Mouse (Mus musculus): ENCODE measurements around the gene Aldh1l2.
"Not testable (repeated sequence)": the region's sequence is repeated elsewhere in the genome, so short reads cannot be mapped to it uniquely, and the experiment has no call there.

Aldh1l2 gene

DNA sequence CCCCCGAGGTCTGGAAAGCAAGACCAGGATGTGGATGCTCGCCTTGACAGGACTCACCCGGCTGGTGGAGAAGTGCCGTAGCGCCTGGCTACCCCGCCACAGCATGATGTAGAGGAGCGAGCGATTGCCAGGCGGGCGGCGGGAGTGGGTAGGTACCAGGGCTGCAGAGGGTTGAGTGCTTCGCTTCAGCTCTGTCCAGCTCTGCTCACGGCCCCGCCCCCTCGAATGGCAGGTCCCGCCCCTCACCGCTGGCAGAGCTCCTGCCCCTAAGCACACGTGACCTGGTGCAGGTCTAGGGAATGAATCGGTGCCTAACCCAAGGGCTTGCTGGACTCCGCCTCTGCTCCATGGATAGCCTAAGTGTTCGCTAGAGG is at the start of gene Aldh1l2:
TSS of gene Aldh1l2 (minus strand) at position 231 of the 374 bp plus-strand sequence.
- DNase-seq (ENCODE audit: extremely low read depth, insufficient read length, low spot score): peak; percentile 94

DNA sequence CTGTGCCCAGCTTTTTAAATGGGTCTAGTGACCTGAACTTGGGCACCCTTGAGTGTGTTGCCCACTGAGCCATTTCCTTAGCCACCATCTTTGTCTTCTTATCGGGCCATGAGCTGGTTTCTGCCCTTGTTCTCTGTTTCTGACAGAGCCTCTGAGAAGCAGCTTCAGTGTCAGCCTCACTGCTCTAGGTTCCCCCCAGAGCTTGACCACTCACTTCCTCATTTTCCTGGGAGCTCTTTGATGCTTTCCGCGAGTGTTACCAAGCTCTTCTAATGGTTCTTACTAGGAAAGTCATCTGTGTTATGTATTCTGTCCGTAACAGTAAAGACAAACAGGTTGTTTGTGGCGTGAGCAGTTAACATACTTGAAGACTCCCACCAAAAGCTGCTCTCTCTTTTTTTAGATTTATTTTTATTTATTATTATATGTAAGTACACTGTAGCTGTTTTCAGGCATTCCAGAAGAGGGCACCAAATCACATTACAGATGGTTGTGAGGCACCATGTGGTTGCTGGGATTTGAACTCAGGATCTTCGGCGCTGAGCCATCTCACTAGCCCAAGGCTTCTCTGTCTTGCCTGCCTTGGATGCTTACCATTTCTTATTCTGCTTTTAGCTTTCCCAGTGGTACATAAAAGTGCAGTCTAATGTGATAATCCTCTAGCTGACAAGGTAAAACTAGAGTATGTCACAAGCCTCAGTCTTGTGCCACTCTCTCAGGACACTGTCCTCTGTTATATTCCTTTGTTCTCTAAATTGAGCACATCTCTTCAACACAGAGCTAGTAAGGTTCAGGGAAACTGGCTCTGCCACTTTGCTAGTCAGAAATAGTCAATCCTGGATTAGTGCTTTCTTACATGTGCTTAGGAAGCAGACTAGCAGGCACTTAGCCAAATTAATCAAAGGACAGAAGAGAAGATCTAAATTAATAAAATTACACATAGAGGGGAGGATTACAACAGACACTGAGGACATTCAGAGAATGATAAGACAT is 31.8 kb upstream of the Aldh1l2 start:
- no peak for DNase-seq (ENCODE audit: extremely low read depth, insufficient read length, low spot score)

DNA sequence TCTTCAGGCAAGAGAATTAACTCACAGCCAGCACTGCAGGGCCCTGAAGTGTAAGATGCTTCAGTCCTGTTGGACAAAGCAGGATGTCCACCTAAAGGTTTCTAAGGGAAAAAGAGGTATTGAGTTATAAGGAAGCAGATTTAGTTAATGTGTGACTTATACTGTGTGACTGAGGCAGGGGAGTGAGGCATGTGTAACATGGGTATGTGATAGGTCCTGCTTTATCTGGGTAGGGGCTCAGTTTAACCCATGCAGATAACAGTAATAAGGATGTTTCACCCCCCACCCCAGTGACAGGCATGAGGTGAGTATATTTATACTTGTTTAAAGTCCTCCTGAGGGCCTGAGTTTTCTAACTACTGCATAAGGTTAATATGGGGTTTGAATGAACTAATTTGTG is 29.1 kb upstream of the Aldh1l2 start:
- DNase-seq (ENCODE audit: extremely low read depth, insufficient read length, low spot score): no peak

DNA sequence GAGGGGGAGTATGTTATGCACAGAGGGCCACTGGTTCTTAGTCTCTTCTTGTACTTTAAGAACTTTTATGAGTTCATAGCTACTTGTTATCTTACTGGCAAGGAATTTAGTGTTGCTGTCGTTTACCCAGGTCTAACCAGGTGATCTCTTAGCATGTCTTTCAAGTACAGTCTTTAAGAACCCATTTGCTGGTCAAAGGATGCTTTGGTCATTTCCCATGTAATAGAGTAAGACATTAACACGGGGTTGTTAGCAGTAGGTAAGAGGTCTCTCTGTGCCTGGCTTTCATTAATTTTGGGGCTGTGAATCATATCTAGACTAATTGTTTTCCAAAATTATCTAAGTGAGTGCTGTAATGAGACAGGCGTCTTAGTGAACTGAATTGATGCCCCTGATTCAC is 11.4 kb upstream of the Aldh1l2 start:
- no peak for DNase-seq (ENCODE audit: extremely low read depth, insufficient read length, low spot score)

DNA sequence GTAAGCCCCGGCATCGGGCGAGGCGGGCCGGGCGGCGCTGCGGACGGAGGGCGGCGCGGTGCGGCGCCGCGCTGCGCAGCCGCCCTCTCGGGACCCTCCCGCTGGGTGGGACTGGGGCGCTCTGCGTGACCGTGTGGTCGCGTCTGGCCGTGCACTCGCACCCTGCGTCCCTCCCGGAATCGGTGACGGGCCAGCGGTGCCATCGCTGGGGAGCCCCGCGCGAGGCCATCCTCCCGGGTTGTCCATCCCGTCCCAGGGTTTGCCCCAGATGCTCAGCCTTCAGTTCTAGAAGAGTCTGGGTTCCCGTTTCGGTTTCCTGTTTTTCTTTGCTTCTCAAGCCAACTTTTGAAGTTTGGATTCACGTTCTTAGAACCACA is 10.2 kb upstream of the Aldh1l2 start:
- no peak for DNase-seq (ENCODE audit: extremely low read depth, insufficient read length, low spot score)

DNA sequence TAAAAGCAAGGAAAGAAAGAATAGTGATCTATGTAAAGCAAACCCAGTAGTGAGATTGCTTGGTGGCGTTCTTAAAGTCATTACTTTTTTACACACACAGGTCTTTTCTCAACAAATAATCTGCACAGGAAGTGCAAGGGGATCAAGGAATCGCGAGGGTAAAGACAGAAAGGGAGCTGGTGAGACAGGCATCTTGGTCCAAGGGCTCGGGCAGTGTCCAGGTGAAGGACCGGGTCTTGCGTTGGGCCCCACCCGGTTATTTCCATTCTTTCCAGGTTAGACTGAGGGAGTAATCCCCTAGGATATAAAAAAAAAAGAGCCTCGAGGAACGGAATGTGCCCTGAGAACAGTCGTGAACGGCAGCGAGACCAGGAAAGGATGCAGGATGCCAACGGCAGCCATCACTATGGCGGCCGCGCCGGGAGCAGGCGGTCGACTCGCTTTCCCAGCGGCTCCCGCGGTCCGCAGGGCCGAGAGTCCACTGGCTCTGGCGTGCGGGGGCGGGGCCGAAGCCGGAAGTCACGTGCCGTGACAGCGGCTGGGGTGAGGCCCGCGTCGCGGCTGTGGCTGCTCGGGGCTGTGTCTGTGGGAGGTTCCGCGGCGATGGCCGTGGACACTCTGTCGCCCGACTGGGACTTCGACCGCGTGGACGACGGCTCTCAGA is 9.6 kb upstream of the Aldh1l2 start, which contains the start of gene Washc4:
TSS of gene Washc4 (plus strand) at position 314 of the 664 bp plus-strand sequence.
- peak; percentile 93 for DNase-seq (ENCODE audit: extremely low read depth, insufficient read length, low spot score)

DNA sequence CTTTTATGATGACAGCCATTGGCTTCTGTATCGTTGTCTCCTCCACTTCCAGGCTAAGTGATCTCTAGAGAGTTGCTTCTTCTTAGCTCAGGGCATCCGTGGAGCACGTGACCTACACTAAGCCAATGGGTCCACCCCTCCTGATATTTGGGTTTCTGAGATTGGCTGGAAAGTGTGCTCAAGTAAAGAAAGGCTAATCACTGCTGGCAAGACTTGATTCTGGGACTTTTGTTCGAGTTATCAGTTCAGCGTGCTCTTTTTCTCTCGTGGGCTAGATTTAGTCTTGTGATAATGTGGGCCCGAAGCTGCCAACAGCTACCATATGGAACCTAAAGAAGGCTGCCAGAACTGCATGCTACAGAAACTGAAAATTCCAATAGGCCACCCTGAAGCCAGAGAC is 8.3 kb upstream of the Aldh1l2 start:
- DNase-seq (ENCODE audit: extremely low read depth, insufficient read length, low spot score): no peak

DNA sequence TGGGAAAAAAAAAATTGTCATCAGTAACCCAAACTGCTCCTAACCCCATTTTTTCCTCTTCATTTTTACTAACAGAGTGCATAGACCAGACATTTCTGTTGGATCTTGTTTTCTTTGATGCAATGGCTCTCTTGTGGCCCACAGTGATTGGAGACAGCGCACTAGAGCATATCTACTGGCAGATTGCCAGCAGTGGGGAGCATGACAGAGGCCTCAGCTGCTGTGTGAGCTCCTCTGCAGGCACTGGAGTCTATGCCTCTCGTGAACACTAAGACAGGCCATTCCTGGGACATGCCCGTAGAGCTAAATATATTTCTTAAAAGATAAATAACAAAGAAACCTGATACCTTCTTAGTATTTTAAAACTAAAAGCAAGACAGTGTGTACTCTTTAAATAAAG is 6.2 kb upstream of the Aldh1l2 start:
- DNase-seq (ENCODE audit: extremely low read depth, insufficient read length, low spot score): no peak

DNA sequence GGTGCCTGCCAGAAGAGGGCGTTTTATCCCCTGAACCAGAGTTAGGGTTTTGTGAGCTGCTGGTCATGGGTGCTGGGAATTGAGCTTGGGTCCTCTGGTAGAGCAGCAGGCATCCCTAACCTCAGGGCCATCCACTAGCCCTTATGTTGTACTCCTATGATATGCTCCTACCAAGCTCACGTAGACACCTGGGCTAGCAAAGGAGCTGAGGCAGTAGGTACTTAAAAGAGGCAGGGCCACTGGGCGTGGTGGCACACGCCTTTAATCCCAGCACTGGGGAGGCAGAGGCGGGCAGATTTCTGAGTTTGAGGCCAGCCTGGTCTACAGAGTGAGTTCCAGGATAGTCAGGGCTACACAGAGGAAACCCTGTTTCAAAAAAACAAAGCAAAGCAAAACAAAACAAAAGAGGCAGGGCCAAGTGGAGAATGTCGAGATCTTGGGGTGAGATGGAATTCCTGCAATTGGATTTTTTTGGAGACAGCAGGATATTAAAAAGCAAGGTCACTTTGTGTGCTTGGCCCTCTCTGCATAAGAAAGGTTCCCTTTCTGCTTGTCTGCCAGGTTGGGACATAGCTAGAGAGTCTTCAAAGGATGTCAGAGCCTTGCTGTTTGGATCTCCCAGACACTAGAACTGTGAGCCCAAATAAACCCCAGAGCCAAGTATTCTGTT is 5.5 kb upstream of the Aldh1l2 start:
- DNase-seq (ENCODE audit: extremely low read depth, insufficient read length, low spot score): no peak

DNA sequence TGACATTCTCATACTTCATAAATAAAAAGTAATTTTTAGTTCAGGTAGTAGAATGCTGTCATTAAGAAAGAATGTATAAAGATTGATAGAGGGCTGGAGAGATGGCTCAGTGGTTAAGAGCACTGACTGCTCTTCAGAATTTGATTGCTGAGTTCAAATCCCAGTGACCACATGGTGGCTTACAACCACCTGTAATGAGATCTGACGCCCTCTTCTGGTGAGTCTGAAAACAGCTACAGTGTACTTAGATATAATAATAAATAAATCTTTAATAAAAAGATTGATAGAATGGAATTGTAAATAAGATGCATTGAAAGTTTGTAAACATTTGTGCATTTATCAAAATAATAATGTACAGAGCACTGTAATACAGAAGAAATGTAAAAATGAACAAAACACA is 2.5 kb upstream of the Aldh1l2 start:
- no peak for DNase-seq (ENCODE audit: extremely low read depth, insufficient read length, low spot score)

DNA sequence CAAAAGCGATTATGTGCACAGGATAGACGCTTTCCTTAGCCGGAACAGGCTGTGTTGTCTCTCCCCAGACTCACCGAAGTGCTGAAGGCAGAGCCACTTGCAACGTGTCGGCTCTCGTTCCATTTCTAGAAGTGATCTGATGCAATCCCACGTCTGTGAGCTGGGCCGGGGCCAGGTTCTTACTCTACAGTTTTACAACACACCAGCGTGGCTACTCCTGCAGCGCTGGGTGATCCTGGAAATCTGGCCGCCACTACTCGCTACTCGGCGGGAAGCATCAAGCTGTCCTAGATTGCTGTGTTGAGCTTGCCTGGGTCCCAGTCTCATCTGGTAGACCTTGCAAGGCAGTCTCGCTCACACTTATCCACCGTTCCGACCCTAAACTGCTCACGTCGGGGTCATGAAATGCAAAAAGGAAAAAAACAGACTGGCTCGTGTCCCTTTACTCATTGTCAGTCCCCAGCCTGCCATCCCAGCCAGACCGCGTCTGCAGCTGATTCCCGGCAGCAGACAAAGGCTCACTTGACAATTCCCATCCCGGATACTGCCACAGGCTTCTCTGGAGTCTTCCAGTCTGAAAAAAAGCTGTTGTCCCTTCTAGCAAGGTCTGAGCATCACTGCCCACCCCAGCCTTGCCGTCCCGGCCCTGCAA is 556 bp downstream of the Aldh1l2 start:
- DNase-seq (ENCODE audit: extremely low read depth, insufficient read length, low spot score): no peak

DNA sequence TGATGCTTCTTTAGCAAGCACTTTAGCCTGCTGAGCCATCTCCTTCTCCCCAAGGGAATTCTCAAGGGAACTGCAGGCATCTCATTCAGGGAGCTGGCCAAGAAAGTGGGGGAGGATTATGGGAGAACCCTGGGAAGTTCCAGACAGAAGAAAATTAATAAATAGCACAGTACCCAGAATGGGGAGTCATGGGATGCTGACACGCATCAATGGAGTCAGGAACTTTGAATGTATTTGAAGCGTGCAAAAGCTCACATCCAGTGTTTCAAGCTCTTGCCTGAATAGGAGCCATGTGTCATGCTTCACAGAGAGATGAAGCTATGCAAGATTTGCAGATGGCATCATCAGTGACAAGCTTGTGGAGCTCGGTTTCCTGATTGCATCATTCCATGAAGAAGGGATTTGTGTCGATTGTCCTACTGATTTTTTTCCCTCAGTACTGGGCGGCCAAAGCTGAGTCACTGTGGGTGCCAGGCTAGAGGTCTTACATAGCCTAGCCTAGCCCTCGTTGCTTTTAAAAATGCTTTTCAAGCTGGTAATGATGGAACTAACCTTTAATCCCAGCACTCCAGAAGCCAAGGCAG is 3.5 kb downstream of the Aldh1l2 start:
- peak; percentile 60 for DNase-seq (ENCODE audit: extremely low read depth, insufficient read length, low spot score)

DNA sequence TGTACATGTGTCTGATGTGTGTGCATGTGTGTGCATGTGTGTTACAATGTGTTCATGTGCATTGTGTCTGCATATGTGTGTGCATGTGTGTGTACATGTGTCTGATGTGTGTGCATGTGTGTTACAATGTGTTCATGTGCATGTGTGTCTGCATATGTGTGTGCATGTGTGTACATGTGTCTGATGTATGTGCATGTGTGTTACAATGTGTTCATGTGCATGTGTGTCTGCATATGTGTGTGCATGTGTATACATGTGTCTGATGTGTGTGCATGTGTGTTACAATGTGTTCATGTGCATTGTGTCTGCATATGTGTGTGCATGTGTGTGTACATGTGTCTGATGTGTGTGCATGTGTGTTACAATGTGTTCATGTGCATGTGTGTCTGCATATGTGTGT is 9.7 kb downstream of the Aldh1l2 start:
- not testable (repeated sequence) for DNase-seq (ENCODE audit: extremely low read depth, insufficient read length, low spot score)

DNA sequence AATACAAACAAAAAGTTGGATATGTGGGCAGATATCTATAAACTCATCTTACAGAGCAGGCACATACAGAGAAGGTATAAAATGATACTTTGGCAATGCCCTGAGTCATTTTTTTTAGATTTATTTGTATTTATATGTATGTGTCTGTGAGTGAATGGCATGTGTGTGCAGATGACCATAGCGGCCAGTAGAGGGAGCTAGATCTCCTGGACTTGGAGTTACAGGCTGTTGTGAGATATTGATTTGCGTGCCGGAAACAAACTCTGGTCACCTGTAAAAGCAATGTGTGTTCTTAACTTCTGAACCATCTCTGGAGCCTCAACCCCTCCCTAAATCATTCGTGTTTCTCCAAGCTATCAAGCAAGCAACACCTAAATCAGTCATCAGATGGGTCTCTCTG is 12.9 kb downstream of the Aldh1l2 start:
- no peak for DNase-seq (ENCODE audit: extremely low read depth, insufficient read length, low spot score)

DNA sequence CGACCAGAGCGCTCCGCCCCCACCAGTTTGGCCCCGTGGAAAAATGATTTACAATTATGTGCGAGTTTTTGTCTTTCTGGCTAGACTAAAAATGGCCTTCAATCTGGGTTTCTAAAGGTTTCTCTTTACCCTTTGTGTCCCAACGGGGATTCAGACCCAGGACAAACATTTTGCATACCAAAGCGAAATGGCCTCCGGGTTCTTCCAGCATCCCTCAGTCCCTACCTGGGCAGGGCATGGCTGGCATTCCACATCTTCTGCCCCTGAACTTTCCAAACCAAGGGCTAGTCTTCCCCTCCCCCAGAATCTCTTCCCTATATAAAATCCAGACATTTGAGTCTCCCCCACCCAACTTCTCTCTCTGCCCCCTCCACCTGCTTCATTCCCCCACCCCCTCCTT is 20.2 kb downstream of the Aldh1l2 start:
- no peak for DNase-seq (ENCODE audit: extremely low read depth, insufficient read length, low spot score)

DNA sequence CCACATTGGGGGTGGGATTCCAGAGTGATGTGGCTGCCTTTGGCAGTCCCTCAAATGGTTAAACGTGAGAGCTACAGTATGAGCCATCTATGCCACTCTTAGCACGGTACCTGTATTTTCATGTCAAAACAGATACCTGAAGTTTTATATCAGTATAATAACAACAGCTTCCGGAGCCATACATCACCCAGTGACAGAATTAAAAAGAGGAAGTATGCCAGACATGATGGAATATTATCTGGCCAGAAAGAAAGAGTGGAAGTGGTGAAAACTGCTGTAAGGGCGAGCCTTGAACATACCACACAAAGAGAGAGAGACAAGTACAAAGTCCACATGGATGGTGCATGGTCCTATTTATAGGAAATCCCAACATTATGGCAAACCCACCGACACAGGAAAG is 22.6 kb downstream of the Aldh1l2 start:
- no peak for DNase-seq (ENCODE audit: extremely low read depth, insufficient read length, low spot score)

DNA sequence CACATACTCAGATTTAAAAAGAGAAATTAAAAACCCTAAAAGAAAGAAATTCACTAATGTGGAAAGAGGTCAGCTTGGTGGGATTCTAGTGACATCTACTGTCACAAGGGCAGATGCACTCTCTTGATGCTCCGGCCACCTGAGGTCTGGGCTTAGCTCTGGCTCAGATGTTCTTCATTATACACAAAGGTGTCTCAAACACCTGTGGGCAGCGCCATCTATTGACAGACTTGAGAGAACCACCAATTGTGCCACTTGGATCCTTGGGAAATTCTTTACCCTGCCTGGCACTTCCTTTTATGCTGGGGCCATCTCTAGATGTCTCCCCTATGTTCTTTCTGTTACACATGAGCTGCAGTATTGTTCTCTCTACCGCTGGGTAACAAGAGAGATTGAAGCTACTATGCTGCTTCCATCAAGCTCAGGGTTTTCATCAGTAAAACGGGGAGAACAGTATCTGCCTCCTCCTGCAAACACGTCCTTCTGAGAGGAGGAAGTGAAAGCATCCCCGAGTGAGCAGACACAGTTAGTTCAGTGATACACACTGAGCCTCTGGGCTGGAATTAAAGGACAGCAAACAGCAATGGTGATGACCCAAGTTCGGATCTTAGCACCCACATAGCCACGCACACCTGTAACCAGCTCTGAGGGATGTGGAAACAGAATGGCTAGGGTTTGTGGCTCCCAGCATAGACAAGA is 24.8 kb downstream of the Aldh1l2 start:
- no peak for DNase-seq (ENCODE audit: extremely low read depth, insufficient read length, low spot score)

DNA sequence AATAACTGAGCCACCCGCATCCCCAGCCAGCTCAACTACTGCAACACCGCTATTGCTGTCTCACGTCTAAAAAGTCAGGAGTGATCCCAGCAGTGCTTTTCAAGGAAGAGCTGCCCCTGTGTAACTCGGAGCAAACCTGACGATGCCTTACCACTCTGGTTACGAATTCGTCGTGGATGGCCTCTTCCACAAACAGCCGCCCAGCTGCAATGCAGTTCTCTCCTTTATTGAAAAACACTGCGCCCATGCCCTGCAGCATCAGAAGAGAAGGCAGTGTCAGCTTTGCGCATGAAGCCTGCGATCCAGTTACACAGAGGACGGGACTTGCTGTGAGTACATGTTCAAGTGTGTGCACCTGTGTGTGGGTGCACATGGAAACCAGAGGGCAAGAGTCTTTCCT is 36.6 kb downstream of the Aldh1l2 start:
- DNase-seq (ENCODE audit: extremely low read depth, insufficient read length, low spot score): no peak

DNA sequence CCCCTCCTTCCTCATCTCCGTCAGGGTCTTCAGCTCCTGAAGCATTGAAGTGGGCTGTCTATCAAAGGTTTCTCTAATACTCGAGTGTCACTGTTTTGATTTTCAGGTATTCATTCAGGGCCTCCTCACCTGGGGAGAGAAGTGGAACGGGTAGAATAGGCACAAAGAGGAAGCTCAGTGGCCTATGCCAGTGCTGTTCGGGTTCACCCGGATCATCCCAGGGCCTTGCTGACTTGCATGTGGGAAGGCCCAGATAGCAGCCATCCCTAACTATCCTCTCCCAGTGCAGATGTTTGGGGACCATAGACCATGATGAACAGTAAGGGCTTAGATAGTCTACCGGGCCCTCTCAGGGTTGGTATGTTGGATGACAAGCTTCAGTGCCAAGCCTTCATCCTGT is 43.4 kb downstream of the Aldh1l2 start:
- no peak for DNase-seq (ENCODE audit: extremely low read depth, insufficient read length, low spot score)

DNA sequence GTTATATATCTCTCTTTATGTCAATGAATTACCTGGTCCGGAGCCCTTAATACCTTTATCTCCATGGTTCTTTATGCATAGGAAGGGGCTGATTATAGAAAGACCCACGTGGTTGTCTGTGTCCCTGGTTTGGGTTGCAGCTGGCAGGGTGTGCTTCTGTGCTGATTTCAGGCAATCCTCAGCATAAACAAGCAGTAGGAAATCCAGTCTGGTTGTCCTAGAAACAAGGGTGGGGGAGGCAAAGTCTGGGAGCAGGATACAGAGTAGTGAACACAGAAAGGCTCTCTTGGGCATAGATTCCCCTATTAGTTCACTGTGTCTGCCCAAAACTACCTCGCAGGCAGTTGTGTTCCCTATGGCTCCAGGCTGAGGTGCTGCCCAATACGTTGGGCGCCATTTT is 56.7 kb downstream of the Aldh1l2 start:
- no peak for DNase-seq (ENCODE audit: extremely low read depth, insufficient read length, low spot score)

Data from 3134 (cell line).